Mouse (Mus musculus) limb, embryonic 14.5 days (tissue): Measurements from ENCODE around the gene Kel. TPM values are rescaled to one million over a fixed set of nuclear protein-coding genes. Genes with fewer than 3 reads are reported as not detected.

Experiments used
- ATAC-seq: fragments of 200-750 bp; cut with Nextera tagmentation; 2 replicates; pipeline ENCODE4 v1.8.0; 2017; ENCODE audit warnings: low read depth, moderate number of reproducible peaks, moderate TSS enrichment; ENCODE audit not compliant: low FRiP score
- DNase-seq: peaks from one replicate; pipeline ENCODE4 v3.0.0-alpha.2; 2015; ENCODE audit warnings: low spot score
- H3K27ac ChIP-seq: fragments of 300-500 bp; sonication (generic); replicated peaks from 2 replicates; pipeline ENCODE4 v1.5.1; 2014; ENCODE audit warnings: low read depth, mild to moderate bottlenecking, low read length, moderate library complexity, mixed read lengths
- H3K27me3 ChIP-seq: fragments of 300-500 bp; sonication (generic); 2 replicates; pipeline ENCODE4 v1.6.1; 2014; ENCODE audit warnings: low read length, mixed read lengths; ENCODE audit not compliant: control insufficient read depth, insufficient read depth
- H3K36me3 ChIP-seq: fragments of 300-500 bp; sonication (generic); 2 replicates; pipeline ENCODE4 v1.6.1; 2014; ENCODE audit warnings: mild to moderate bottlenecking, low read length, moderate library complexity, mixed read lengths; ENCODE audit not compliant: control insufficient read depth, insufficient read depth
- H3K4me1 ChIP-seq: fragments of 300-500 bp; sonication (generic); 2 replicates; pipeline ENCODE4 v1.6.1; 2014; ENCODE audit warnings: antibody characterized with exemption, low read length, mixed read lengths; ENCODE audit not compliant: control insufficient read depth, insufficient read depth
- H3K4me2 ChIP-seq: fragments of 300-500 bp; sonication (generic); replicated peaks from 2 replicates; pipeline ENCODE4 v1.6.1; 2014; ENCODE audit warnings: low read depth, mild to moderate bottlenecking, low read length, moderate library complexity; ENCODE audit not compliant: severe bottlenecking
- H3K4me3 ChIP-seq: fragments of 300-500 bp; sonication (generic); replicated peaks from 2 replicates; pipeline ENCODE4 v1.5.1; 2014; ENCODE audit warnings: low read length
- H3K9ac ChIP-seq: fragments of 300-500 bp; sonication (generic); 2 replicates; pipeline ENCODE4 v1.6.1; 2014; ENCODE audit warnings: mild to moderate bottlenecking, low read depth, low read length, moderate library complexity; ENCODE audit not compliant: severe bottlenecking
- H3K9me3 ChIP-seq: fragments of 300-500 bp; sonication (generic); 2 replicates; pipeline ENCODE4 v1.6.1; 2016; ENCODE audit warnings: low read length; ENCODE audit not compliant: control insufficient read depth
- POLR2A ChIP-seq: fragments of 200-500 bp; IDR thresholded peaks from 2 replicates; pipeline ENCODE4 v1.8.0; 2012; ENCODE audit warnings: inconsistent platforms, mild to moderate bottlenecking, moderate library complexity, borderline replicate concordance; ENCODE audit not compliant: insufficient read depth, insufficient read length; ENCODE audit errors: extremely low read depth
- WGBS: fragments of 180-500 bp; shearing (Covaris S2); extraction: QIAGEN DNeasy Blood & Tissue Kit; methylation state at CpG from one replicate; pipeline ENCODE4 v1.1.7; 2014; 5-methylcytosine and 5-hydroxymethylcytosine counted together
- polyA plus RNA-seq, 2 experiments: library from polyadenylated mRNA; depleted of rRNA in 1 of 2; stranded (reverse) in 1 of 2; unstranded in 1 of 2; fragments of >200 nt; fragmentation: Nextera tagmentation in 1 of 2; extraction: Ambion mirVana in 1 of 2; gene quantifications; 2 replicates each; pipeline versions ENCODE4 v1.2.1 to v1.2.3; 2012 to 2014

Kel gene
- polyA plus RNA-seq, 2 experiments: 0.56 to 2.5 TPM

- TF ChIP-seq POLR2A: no peak
- ATAC-seq: no peak
- H3K36me3 ChIP-seq: no peaks in the 10 kb centered on the region
- no peaks in the 10 kb centered on the region for H3K27me3 ChIP-seq
- no peak overlapping the region for H3K27ac ChIP-seq
- H3K9me3 ChIP-seq: no peaks in the 10 kb centered on the region
- H3K4me3 ChIP-seq: no peak overlapping the region
- no peak for DNase-seq
- H3K9ac ChIP-seq: no peak overlapping the region
- H3K4me1 ChIP-seq: no peaks in the 10 kb centered on the region
- no peak overlapping the region for H3K4me2 ChIP-seq
These were observed 11.9 kb downstream of the Kel start for GRCm38 (mm10) chr6:41692200-41692599.

- no peak for TF ChIP-seq POLR2A
- H3K27ac ChIP-seq: no peak overlapping the region
- no peak overlapping the region for H3K4me3 ChIP-seq
- H3K27me3 ChIP-seq: no peaks in the 10 kb centered on the region
- no peak overlapping the region for H3K9ac ChIP-seq
- no peaks in the 10 kb centered on the region for H3K4me1 ChIP-seq
- WGBS: 81% methylated on average over 3 of the region's 3 CpGs
- H3K9me3 ChIP-seq: no peaks in the 10 kb centered on the region
- no peak overlapping the region for H3K4me2 ChIP-seq
- DNase-seq: no peak
- ATAC-seq: no peak
- no peaks in the 10 kb centered on the region for H3K36me3 ChIP-seq
These were observed 18.5 kb downstream of the Kel start for GRCm38 (mm10) chr6:41685596-41685995.

DNA sequence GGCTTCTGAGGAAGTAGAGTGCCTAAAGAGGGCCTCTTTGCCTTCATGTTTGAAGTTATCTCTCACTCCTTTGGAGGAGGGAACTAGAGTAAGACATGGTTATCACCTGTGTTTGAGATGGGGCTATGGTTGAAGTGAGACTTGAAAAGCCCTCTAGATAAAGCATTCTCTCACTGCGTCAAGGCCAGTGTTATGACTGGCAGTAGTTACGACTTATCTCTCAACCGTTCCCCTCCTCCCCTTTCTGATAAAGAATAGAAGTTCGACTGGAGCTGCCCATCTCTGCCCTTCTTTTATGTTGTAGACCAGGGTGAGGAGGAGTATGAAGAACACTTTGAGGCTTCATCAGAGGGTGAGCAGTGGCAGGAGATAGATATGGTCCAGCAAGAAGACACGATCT lies 19.2 kb downstream of the Kel start:
- 82% methylated on average over 5 of the region's 5 CpGs for WGBS
- no peak overlapping the region for H3K4me2 ChIP-seq
- no peaks in the 10 kb centered on the region for H3K36me3 ChIP-seq
- H3K9me3 ChIP-seq: no peaks in the 10 kb centered on the region
- DNase-seq (no peak), ATAC-seq (no peak)
- H3K27ac ChIP-seq: no peak overlapping the region
- no peak overlapping the region for H3K9ac ChIP-seq
- no peaks in the 10 kb centered on the region for H3K4me1 ChIP-seq
- H3K27me3 ChIP-seq: no peaks in the 10 kb centered on the region
- TF ChIP-seq POLR2A: no peak
- H3K4me3 ChIP-seq: no peak overlapping the region

GRCm38 (mm10) chr6:41684131-41684530 lies 20.0 kb downstream of the Kel start, which contains the start of gene Llcfc1:
Gene Llcfc1 (plus strand): TSS chr6:41684431.
- no peaks in the 10 kb centered on the region for H3K36me3 ChIP-seq
- H3K27me3 ChIP-seq: no peaks in the 10 kb centered on the region
- no peak within 1 kb of the TSS for H3K4me3 ChIP-seq
- no peak within 1 kb of the TSS for H3K4me2 ChIP-seq
- ATAC-seq (no peak), DNase-seq (no peak)
- WGBS: 85% methylated on average over 2 of the region's 2 CpGs
- TF ChIP-seq POLR2A: no peak
- H3K9ac ChIP-seq: no peak within 1 kb of the TSS
- no peak within 1 kb of the TSS for H3K27ac ChIP-seq
- H3K4me1 ChIP-seq: no peaks in the 10 kb centered on the region
- no peaks in the 10 kb centered on the region for H3K9me3 ChIP-seq

GRCm38 (mm10) chr6:41681656-41682055 lies 22.5 kb downstream of the Kel start:
- Histone ChIP-seq H3K9me3 (no peaks in the 10 kb centered on the region), H3K27me3 (no peaks in the 10 kb centered on the region), H3K27ac (no peak overlapping the region), H3K4me3 (no peak overlapping the region), H3K9ac (no peak overlapping the region), H3K4me1 (no peaks in the 10 kb centered on the region), H3K4me2 (no peak overlapping the region), H3K36me3 (no peaks in the 10 kb centered on the region)
- WGBS: 70% methylated on average over 5 of the region's 5 CpGs
- no peak for DNase-seq
- no peak for TF ChIP-seq POLR2A
- ATAC-seq: no peak

DNA sequence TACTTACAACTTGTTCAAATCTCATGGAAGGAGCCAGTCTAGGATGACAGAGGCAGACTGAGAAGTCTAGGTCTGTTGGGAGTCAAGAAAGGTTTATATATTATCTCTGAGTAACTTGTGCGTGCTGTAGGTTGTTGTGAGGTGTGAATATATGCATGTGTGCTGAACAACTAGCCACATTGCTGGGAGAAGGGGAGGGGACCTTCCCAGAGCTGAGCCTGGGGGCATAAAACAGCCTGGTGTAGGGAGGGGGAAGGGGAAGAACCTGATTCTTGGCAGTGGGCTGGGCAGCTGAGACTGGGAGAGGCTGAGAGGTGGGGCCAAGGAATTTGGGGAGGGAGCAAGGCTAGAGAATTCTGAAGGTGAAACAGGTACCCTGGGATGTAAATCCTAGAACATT lies 23.5 kb downstream of the Kel start, which contains the start of gene Trpv5:
TSS of gene Trpv5 (minus strand) at position 101 of the 400 bp plus-strand sequence.
- no peak within 1 kb of the TSS for H3K4me3 ChIP-seq
- no peak for TF ChIP-seq POLR2A
- H3K9me3 ChIP-seq: no peaks in the 10 kb centered on the region
- no peak for ATAC-seq
- no peaks in the 10 kb centered on the region for H3K27me3 ChIP-seq
- no peak within 1 kb of the TSS for H3K4me2 ChIP-seq
- H3K36me3 ChIP-seq: no peaks in the 10 kb centered on the region
- no peaks in the 10 kb centered on the region for H3K4me1 ChIP-seq
- no peak within 1 kb of the TSS for H3K9ac ChIP-seq
- DNase-seq: no peak
- WGBS: 41% methylated on average over 1 of the region's 1 CpGs
- H3K27ac ChIP-seq: no peak within 1 kb of the TSS
